Mouse (Mus musculus): ENCODE measurements around the gene Dnajc13. TPM values are rescaled to one million over a fixed set of nuclear protein-coding genes. Genes with fewer than 3 reads are reported as not detected.

Dnajc13 gene
- polyA plus RNA-seq, 1 experiment from 2014 or later = 29.3 TPM

Other genes with a start within 250 kb of the Dnajc13 start
- not detected in 2 replicates for gene Gm28305, start 222.3 kb downstream of the Dnajc13 start, polyA plus RNA-seq (2016; fragmentation: Nextera tagmentation; extraction: Ambion mirVana)
- gene Uba5, start 199.8 kb downstream of the Dnajc13 start, polyA plus RNA-seq (2016; fragmentation: Nextera tagmentation; extraction: Ambion mirVana) = 69.2 and 72.4 TPM in 2 replicates
- 9.5 TPM in 2 replicates for gene Acad11, start 199.6 kb downstream of the Dnajc13 start, polyA plus RNA-seq (2016; fragmentation: Nextera tagmentation; extraction: Ambion mirVana)
- 0.66 and 0.68 TPM in 2 replicates for gene Ackr4, start 136.0 kb downstream of the Dnajc13 start, polyA plus RNA-seq (2016; fragmentation: Nextera tagmentation; extraction: Ambion mirVana)
- gene Acpp, start 74.8 kb upstream of the Dnajc13 start, polyA plus RNA-seq (2016; fragmentation: Nextera tagmentation; extraction: Ambion mirVana) = 0.33 and 0.58 TPM in 2 replicates